Mouse (Mus musculus) layer of hippocampus, adult 11-12 months (tissue): ENCODE data around the gene Copz1.
A peak's percentile ranks its signal among the peaks of the same experiment; 100 is the strongest.

Source experiments
- DNase-seq: peaks from one replicate; pipeline ENCODE4 v3.0.0; 2022; ENCODE audit warnings: low spot score

The Copz1 gene

DNA sequence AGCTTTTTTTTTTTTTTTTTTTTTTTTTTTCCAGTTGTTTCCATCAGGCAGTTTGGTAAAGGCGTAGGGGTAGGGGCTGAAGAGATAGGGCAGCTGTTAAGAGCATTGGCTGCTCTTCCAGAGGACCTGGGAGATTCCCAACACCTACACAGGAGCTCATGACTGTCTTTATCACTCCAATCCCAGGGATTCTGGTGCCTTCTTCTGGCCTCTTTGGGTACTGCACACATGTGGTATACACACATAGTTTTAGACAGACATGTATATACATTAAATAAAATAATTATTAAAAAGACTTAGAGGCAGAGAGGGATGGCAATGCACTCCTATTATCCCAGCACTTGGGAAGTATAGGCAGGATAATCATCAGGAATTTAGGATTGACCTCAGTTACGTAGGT lies 20.9 kb downstream of the Copz1 start:
- no peak for DNase-seq

DNA sequence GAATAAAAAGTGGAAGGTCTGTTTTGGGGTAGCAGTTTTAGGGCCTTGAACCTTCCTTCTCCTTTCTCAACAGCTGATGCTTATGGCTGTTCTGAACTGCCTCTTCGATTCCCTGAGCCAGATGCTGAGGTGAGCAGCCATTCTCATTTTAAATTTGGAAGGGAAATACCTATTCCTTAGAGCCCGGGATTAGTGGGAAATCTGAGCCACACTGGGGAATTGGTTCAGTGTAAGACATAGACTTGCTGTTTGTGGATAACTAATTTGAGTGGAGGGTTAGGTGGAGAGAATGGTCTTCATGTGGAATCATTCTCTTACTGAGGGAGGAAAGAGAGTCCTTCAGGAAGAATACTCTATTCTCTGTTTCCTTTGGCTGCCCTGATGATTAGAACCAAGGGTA lies 22.1 kb downstream of the Copz1 start:
- no peak for DNase-seq

DNA sequence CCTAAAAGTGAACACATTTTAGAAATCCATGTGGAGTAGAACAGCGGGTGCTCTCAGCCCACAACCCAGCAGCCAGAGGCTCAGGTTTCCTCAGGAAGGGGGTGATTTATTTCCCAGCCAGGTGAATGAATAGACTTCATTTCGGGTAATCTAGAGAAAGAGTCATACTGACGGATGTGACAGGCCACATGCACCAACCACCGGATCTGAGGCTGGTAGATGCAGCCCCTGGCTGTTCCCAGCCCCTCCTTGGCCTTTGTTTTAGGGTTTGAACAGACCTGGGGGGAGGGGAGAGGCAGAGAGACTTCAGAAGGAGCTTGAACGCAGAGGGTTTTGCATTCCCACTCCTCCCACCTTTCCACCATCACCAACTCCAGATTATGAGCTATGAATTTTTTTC lies 23.3 kb downstream of the Copz1 start:
- no peak for DNase-seq

DNA sequence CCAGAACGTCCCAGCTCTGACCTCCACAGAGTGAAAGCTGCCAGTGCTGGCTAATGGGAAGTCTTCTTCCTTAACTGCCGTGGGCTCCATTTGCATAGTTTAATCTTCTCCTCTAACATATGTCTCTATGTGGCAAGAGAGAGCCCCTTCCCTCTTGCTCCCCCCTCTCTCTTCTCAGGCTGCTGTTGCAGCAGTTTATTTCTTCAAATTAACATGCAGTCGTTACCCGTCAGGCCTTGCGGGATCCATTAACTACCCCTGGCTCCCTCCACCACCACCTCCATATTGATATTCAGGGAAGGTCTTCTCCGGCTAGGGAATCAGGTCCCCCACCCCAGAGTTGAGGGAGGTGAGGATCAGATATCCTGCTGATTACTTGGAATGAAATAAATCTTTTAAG lies 24.8 kb downstream of the Copz1 start:
- no peak for DNase-seq

DNA sequence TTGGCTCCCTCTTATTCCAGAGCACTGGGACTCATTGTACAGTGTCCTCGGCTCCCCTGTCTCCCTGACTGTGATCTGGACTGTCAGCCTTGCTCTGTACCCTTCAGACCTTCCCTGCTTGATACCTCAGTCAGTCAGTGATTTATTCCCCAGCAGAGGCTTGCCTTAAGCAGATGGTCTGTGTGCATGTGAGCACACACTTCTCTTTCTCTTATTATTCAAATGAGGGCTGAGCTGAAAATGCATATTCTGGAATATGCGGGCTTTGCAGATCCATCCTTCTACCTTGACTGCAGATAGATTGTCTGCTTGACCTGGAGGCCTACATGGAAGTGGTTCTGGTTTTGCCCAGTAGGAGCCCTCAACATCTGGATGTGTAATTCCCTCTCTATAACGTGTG lies 25.5 kb downstream of the Copz1 start:
- DNase-seq: no peak

DNA sequence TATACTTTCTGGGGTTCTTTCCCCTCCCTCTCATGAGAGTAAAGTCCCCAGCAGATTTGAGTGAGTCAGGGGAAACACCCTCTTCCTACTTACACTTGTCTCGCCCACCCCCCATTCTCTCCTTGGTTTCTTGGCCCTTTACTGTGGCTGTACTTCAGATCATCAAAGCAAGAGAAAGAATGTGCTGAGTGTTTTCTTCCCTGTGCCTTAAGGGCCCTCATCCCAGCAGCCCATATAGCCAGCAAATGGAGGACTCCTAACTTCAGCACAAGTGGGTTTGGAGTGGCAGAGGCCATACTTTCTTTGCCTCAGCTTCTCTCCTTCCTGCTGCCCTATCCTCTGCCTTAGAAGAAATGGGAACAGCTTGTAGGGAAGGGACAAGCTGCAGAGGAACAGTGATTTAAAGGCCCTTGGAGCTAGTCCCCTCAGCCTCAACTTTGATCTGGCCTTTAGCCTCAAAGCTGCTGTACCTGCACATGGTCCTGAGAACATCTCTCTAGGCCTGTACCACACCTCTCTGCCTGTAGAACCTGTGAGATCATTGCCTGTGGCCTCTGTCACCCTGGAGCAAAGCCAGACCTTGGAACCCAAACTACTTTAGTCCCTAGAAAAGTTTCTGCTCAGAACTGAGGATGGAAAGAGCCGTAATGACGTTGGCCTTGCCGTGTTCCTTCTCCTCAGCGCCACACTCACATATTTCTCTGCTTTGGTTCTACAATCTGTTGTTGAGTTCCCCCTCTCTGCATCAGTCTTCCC lies 26.5 kb downstream of the Copz1 start:
- no peak for DNase-seq

DNA sequence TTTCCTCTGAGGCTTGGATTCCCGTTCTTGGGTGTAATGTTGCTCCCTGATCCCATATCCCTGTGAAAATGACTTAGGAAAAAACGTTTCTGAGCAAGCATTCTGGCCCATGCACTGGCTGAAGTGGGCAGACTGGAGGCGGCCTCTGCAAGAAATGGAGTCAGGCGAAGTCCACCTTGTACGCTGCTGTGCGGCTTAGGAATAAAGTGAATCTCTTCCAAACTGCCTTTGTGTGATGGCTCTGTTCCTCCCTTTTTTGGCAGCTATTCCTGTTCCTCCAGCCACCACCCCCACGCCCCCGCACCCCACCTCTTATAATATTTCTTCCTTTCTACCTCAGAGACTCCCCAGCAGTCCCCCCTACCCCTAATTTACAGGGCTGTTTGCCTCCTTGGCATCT lies 27.1 kb downstream of the Copz1 start:
- DNase-seq: no peak

DNA sequence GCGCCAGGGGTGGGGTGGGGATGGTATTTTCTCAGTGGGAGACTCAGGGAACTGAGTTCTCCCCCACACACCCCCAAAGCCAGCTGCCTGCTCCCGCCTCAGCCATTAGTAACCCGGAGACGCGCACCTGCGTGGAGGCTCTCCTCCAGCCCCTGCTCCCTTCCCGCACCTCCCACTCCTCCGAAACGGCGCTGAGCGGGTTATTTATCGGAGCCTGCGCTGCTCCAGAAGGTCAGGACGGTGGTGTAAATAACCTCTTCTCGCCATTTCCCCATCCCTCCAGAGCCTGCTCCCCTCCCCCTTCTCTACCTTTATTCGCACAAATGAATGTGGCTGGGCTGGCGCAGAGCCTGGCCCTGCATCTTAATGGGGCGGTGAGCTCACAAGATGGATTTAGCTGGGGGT lies 27.6 kb downstream of the Copz1 start:
- DNase-seq: no peak

DNA sequence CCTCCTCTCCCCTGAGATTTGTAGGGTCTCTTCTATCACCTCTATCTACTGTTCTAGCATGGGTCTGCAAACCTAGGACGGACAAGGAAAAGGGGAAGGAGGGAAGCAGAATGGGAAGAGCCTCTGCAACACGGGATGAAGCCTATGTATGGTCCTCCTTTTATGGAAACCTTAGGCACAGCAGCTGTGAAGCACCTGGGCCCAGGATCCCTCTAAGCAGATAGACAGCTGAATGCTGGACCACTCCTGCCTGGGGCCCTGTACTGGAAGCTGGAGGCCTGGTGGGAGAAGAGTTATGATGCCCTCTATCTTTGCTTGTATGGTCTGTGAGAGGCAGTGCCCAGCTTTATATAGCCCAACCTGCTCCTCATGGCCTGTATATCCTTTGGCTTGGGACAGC lies 28.0 kb downstream of the Copz1 start:
- DNase-seq: no peak

DNA sequence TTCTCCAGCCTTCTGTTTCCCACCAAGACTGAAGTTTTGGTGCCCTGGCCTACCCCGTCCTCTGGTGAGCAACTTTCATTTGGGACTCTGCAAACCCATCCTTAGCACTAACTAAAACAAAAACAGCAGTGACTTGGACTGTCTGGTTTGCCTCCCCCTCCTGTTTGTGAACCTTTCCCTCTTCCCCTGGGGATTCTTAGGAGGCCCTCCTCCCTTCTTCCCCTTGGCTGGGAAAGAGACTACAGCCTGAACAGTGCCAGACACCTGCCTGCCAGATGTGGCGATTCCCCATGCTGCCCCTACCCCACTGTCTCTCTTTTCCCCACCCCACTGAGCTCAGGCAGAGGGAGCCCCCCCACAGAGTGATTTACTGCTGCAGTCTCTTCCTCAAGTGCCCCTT lies 28.5 kb downstream of the Copz1 start:
- DNase-seq: no peak

DNA sequence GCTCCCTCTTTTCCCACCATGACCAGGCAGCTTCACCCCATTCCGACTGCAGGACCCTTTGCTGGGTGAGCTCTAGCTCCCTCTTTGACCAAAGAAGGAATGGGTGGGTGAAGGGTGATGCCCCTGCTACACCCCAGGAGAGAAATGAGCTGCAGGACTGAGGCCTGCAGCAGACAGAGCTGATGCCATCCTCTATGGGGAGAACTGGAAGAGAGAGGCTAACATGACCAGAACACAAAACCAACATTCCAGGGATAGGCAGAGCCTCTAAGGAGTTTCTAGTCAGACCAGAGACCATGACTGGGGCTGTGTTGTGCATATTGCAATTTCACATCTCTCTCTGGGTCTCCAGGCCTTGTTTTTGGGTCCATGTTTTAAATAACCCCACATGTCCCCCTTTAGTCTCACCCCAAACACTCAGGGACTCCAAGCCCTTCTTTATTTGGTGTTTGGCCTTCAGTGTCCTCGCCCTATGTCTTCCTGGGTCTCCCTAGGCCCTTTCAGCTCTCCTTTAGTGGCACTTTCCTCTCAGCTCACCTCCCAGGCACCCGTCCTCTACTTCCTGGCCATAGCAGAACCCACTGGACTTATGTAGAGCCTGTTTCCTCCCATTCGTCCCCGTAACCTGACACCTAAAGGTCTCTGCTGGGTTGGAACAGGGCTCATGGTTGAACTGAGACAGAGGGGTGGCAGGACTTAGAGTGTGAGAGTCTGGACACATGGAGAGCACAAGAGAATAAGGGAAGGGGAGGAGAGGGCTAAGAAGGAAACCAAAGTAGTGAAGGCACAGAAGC lies 29.2 kb downstream of the Copz1 start:
- DNase-seq: no peak

DNA sequence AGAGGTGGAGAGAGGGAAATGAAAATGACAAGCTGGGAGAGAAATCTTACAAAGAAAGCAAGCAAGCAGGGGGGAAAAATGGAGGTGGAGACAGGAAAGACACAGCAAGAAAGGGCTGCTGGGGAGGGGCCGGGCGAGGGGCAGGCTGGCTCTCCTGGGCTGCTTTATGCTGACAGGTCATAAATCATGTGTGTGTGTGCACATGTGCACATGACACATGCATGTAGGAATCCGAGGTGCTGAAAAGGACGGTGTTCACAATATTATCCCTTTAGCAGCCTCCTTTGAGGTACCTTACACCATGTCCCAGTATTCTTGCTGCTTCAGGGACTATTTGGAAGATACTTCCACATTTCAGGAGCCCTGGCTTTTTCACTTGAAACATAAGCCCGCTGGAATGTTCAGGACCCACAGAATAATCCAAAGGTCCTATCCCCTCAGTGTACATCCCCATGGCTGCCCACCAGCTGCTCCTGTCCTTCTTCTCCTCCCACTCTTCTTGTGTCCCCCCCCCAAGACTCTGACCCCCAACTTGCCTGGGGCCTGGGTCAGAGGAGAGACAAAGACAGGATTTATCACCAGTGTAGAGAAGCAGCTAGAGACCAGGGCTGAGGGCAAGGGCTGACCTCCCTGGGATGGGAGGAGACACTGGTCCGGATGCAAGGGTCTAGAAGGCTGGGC lies 30.0 kb downstream of the Copz1 start:
- DNase-seq: no peak

DNA sequence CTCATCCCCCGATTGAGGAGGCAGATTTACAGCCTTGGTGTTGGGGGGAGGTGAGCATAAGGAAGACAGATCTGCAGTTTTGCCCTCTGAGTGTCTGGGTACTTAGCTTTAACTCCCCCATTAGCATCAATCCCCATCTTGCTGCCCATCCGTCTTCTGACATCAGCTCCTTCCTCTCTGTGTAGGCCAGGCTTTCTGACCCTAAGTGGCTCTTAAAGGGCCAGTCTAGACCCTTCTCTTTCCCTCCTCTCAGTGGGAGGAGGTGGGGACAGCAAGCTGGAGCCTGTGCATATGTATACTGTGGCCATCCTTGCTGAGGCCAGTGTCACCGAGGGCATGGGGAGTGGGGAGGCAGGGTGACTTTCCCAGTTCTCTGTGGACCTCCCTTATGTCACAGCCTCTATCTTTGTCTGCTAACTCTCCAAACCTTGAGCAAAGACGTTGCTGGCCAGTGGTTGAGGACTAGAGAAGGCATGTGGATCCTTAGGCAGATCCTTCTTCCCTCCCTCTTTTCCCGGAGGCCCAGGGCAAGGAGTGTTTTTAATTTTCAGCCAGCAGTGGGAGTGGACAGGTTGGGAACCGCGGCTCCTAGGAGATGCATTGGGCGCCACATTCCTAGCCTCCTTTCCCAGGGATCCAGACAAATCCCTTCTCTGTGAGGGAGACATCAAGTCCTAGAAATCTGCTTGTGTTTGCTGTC lies 31.6 kb downstream of the Copz1 start:
- no peak for DNase-seq

DNA sequence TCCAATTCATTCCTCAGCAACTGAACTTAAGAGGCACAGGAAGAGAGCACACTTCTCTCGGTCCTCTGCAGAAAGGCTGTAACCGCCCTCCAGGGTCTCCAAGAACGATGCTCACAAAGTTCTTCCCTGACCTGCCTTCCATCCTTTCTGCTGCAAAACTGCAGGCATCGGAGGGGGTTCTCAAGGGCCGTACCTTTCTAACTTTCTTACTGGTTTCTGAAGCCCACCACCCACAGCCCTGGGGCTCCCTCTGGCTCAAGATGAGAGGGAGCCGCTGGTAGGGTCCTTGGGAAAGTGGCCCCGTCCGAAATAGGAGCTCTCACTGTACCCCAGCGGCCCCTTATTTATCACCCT lies 32.1 kb downstream of the Copz1 start:
- DNase-seq: no peak

DNA sequence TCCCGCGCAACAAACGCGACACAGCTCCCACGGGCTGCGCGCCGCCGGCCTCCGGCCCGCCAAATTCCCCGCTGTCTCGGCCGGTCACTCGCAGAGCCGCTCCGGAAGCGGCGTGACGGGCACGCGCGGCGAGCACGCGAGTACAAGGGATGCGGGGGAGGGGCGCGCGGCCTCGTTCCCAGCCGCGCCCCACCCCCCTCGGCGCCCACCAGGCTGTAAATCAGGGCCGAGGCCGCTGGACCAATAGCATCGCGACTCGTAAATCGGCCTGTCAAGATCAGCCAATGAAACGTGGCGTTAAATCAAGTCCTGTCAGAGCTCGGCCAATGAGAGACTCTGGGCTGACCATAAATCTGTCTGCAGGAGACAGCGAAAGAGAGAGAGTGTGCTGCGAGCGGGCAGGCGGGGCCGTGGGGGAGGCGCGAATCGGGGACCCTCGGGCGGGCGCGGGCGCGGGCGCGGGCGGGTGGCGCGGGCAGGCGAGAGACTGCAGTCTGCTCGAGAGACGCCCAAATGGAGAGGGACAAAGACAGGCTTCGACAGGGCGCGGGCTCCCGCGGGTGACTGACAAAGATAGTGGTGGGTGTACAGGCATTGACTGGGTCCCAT lies 32.7 kb downstream of the Copz1 start:
- DNase-seq: peak; percentile 98

DNA sequence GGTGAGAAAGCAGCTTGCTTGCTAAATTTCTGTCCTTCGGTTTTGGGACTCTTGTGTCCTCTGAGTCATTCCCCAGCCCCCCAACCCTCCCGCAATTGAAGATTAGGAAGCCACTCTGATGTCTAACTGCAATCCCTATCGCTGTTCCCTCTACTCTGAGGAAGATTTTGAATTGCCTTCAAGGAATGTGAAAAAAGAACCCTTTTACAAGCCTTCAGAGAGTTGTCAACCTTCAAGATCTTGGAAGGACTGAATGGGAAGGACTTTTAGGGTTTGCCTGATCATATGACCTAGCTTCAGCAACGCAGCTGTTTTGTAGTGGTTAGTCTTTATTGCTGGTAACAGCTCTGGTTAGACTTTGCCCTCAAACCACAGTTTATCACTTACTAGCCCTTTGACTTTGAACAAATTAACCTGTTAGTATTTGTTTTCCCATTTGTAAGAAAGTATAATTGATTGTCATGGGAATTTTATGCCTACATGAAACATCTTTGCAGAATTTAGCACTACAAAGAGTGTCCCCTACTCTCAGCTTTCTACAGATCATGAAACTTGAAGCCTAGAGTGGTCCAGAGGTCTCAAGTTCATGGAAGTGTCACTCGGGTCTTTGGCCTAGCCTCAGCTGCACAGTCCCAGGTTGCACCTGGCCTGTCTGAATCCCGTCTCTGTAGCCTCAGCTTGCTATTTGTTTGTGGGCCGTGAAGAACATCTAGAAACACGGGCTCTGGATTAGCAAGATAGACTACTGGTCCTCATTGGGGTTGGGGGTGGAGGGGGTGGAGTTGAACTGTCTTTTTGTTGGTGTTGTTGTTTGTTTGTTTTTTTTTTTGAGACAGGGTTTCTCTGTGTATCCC lies 33.5 kb downstream of the Copz1 start:
- no peak for DNase-seq

DNA sequence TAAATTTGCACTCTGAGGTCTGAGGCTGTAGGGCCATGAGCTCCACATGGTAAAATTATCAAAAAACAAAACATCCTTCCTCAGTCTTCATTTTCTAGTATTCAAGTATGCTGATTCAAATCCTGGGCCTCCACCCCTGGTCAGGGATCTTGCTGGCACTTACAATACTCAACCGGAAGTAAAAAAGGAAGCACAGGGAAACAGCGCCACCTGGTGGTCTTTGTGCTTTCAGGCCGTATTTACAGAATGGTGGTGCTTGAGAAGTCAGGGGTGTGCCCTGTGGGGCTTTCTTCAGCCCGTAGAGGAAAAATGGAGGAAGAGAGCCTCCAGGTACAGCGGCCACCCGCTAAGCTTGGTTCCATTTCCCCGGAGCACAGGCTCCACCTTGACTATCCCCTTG lies 34.6 kb downstream of the Copz1 start:
- peak; percentile 95 for DNase-seq

DNA sequence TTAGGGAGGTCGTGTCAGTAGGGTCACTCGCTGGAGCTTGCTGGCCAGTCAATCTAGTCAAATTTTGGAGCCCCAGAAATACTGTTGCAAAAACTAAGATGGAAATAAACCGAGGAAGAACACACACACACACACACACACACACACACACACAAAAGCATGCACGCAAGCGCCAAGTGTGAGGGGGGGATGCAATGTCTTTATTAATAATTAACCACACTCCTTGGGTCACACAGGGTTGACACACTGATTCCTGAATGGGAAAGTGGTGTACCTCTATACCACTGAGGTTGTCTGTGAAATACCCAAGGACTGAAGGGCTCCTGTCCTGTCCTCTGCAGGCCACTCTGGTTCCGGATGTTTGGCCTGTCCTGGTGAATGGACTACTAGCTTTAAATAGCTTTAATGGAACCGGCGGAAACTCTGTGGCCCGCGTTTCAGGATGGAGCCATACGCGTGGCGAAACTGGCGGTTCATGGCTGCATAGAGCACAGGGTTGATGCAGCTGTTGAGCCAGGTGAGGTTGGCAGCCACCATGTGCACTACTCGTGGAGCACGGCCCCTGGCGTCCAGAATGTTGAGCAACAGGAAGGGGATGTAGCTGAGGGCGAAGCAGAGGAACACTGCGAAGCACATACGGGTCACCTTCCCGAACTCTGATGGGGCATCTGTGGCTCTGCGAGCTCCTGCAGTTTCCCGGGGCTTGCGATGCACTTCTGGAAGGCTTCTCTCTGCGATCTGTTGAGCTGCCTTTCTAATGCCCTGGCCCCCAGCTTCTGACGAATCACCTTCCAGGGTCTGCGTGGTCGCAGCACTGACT lies 35.8 kb downstream of the Copz1 start:
- no peak for DNase-seq

DNA sequence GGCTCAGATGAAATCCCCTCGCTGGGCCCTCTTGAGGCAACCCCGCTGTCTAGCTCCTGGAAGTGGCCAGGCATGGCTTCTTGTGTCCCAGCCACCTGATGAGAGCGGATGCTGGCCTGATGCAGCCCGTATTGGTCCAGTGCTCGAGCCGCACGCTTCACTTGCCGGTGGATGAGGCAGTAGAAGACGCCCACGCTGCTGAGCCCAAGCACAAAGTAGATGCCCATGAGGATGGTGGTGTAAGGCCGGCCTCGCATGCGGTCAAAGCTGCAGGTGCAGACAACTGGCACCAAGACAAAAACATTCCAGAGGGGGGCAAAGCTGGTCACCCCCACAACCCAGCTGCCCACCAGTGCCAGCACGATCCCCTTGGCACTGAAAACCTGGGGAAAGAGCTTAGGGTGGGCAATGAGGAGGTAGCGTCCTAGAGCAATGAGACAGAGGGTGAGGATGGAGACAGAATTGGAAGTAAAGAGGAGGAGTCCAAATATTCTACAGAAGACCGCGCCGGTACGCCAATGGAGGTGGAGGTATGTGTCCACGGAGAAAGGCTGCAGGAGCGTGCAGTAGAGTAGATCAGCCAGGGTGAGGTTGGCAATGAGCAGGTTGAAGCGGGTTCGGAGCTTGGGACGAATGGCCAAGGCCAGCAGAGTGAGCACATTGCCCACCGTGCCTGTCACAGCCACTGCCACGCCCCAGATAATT lies 36.5 kb downstream of the Copz1 start:
- no peak for DNase-seq
